Mouse (Mus musculus) megakaryocyte, embryonic 14.5 days (primary cell): ENCODE measurements around the gene Opcml. TPM values are rescaled to one million over a fixed set of nuclear protein-coding genes. Genes with fewer than 3 reads are reported as not detected.

Experiments
- H3K27me3 ChIP-seq: replicated peaks from 2 replicates; pipeline ENCODE3; 2012; ENCODE audit warnings: inconsistent platforms
- H3K36me3 ChIP-seq: replicated peaks from 2 replicates; pipeline ENCODE3; 2012; ENCODE audit warnings: low read length, inconsistent platforms, mixed read lengths
- H3K4me1 ChIP-seq: 2 replicates; pipeline ENCODE4 v1.6.1; 2012; ENCODE audit warnings: inconsistent platforms
- H3K4me3 ChIP-seq: replicated peaks from 2 replicates; pipeline ENCODE3; 2012; ENCODE audit warnings: moderate library complexity, mild to moderate bottlenecking, inconsistent platforms
- H3K9me3 ChIP-seq: 2 replicates; pipeline ENCODE4 v1.6.1; 2012; ENCODE audit warnings: inconsistent platforms
- FLI1 ChIP-seq: IDR thresholded peaks from 2 replicates; pipeline ENCODE4 v1.6.1; 2012; ENCODE audit warnings: low read length, inconsistent platforms, mixed read lengths
- GATA1 ChIP-seq: IDR thresholded peaks from 3 replicates; pipeline ENCODE4 v1.6.1; 2012; ENCODE audit warnings: mixed read lengths, low read length, inconsistent platforms, borderline replicate concordance
- polyA plus RNA-seq: library from polyadenylated mRNA; stranded (reverse); fragments of >175 nt; gene quantifications from 2 replicates; pipeline ENCODE4 v1.2.3, GENCODE M21; 2012; ENCODE audit warnings: low replicate concordance; ENCODE audit not compliant: insufficient read depth

The Opcml gene
- polyA plus RNA-seq, 1 experiment: 0.07 TPM

- no peaks in the 10 kb centered on the region for H3K27me3 ChIP-seq
- H3K9me3 ChIP-seq: no peaks in the 10 kb centered on the region
- no peaks in the 10 kb centered on the region for H3K4me1 ChIP-seq
- no peaks in the 10 kb centered on the region for H3K36me3 ChIP-seq
- TF ChIP-seq FLI1 (no peak), GATA1 (no peak)
- no peak overlapping the region for H3K4me3 ChIP-seq
Measured at GRCm38 (mm10) chr9:28319802-28320201, 529.2 kb downstream of the Opcml start.

GRCm38 (mm10) chr9:28327985-28328384 lies 537.4 kb downstream of the Opcml start:
- Histone ChIP-seq H3K4me1 (no peaks in the 10 kb centered on the region), H3K4me3 (no peak overlapping the region), H3K36me3 (no peaks in the 10 kb centered on the region), H3K9me3 (0 out of 2 replicates have a peak, but pooled peaks cover 3% of the 10 kb centered on the region), H3K27me3 (no peaks in the 10 kb centered on the region)
- TF ChIP-seq GATA1 (no peak), FLI1 (no peak)

- no peak overlapping the region for H3K4me3 ChIP-seq
- no peaks in the 10 kb centered on the region for H3K36me3 ChIP-seq
- H3K9me3 ChIP-seq: 0 out of 2 replicates have a peak, but pooled peaks cover 3% of the 10 kb centered on the region
- no peaks in the 10 kb centered on the region for H3K27me3 ChIP-seq
- TF ChIP-seq GATA1: no peak
- TF ChIP-seq FLI1: no peak
- H3K4me1 ChIP-seq: no peaks in the 10 kb centered on the region
Measured at GRCm38 (mm10) chr9:28328434-28328833, 537.9 kb downstream of the Opcml start.

- Histone ChIP-seq H3K9me3 (0 out of 2 replicates have a peak, but pooled peaks cover 3% of the 10 kb centered on the region), H3K4me1 (no peaks in the 10 kb centered on the region), H3K36me3 (no peaks in the 10 kb centered on the region), H3K4me3 (no peak overlapping the region), H3K27me3 (no peaks in the 10 kb centered on the region)
- no peak for TF ChIP-seq GATA1
- no peak for TF ChIP-seq FLI1
Measured at GRCm38 (mm10) chr9:28329477-28329876, 538.9 kb downstream of the Opcml start.

- no peaks in the 10 kb centered on the region for H3K36me3 ChIP-seq
- TF ChIP-seq GATA1: no peak
- H3K4me1 ChIP-seq: no peaks in the 10 kb centered on the region
- no peaks in the 10 kb centered on the region for H3K9me3 ChIP-seq
- H3K27me3 ChIP-seq: no peaks in the 10 kb centered on the region
- H3K4me3 ChIP-seq: no peak overlapping the region
Measured at GRCm38 (mm10) chr9:28336511-28337208, 546.1 kb downstream of the Opcml start.

GRCm38 (mm10) chr9:28337837-28338236 lies 547.3 kb downstream of the Opcml start:
- H3K9me3 ChIP-seq: no peaks in the 10 kb centered on the region
- no peaks in the 10 kb centered on the region for H3K27me3 ChIP-seq
- TF ChIP-seq FLI1 (no peak), GATA1 (no peak)
- no peaks in the 10 kb centered on the region for H3K4me1 ChIP-seq
- H3K4me3 ChIP-seq: no peak overlapping the region
- no peaks in the 10 kb centered on the region for H3K36me3 ChIP-seq

GRCm38 (mm10) chr9:28354978-28355377 lies 564.4 kb downstream of the Opcml start:
- Histone ChIP-seq H3K4me3 (no peak overlapping the region), H3K36me3 (no peaks in the 10 kb centered on the region), H3K4me1 (no peaks in the 10 kb centered on the region), H3K9me3 (no peaks in the 10 kb centered on the region), H3K27me3 (no peaks in the 10 kb centered on the region)
- no peak for TF ChIP-seq FLI1

- Histone ChIP-seq H3K9me3 (no peaks in the 10 kb centered on the region), H3K27me3 (no peaks in the 10 kb centered on the region), H3K36me3 (no peaks in the 10 kb centered on the region), H3K4me3 (no peak overlapping the region), H3K4me1 (no peaks in the 10 kb centered on the region)
- TF ChIP-seq FLI1 (no peak), GATA1 (no peak)
Measured at GRCm38 (mm10) chr9:28357946-28358345, 567.4 kb downstream of the Opcml start.

- Histone ChIP-seq H3K27me3 (no peaks in the 10 kb centered on the region), H3K4me3 (no peak overlapping the region), H3K4me1 (no peaks in the 10 kb centered on the region), H3K9me3 (no peaks in the 10 kb centered on the region), H3K36me3 (no peaks in the 10 kb centered on the region)
- TF ChIP-seq FLI1 (no peak), GATA1 (no peak)
Measured at GRCm38 (mm10) chr9:28360691-28361090, 570.1 kb downstream of the Opcml start.

GRCm38 (mm10) chr9:28364473-28365159 lies 574.0 kb downstream of the Opcml start:
- TF ChIP-seq GATA1 (no peak), FLI1 (no peak)
- H3K36me3 ChIP-seq: no peaks in the 10 kb centered on the region
- H3K4me3 ChIP-seq: no peak overlapping the region
- H3K9me3 ChIP-seq: no peaks in the 10 kb centered on the region
- no peaks in the 10 kb centered on the region for H3K27me3 ChIP-seq
- H3K4me1 ChIP-seq: no peaks in the 10 kb centered on the region
